Mouse (Mus musculus): ENCODE measurements around the gene Wwox. TPM values are rescaled to one million over a fixed set of nuclear protein-coding genes. Genes with fewer than 3 reads are reported as not detected.

The Wwox gene
- polyA plus RNA-seq, 1 experiment from 2014 or later, result 13.8 TPM

DNA sequence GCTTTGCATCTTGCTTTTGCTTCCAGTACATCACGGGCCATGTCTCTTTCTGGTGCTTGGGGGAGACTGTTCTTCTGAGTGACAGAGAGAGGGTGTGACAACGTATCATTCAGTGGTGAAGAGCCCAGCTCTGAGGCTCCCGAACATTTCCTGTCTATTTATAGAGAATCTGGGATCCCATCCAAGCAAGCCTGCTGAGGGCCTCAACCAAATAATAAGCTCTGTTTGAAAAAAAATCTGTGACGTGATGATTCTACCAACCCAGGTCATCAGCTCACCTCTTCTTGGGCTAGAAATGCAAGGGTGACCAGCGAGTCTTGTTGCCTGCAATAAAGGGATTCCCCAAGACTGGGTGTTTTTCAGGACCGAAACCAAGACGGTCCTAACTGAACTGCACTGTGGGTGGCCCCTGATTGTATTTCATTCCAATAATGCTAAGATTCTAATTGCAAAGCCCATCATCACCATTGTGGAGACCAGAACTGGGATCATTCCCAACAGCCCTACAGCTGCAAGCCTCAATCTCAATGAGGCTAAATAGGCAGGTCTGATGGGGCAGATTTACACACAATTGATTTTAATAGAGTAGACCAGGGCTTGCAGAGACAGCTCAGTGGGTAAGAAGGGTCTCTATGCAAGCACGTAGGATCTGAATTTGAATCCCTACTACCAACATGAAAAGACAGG, 936.0 kb downstream of the Wwox start:
- H3K9ac ChIP-seq (replicated peaks; ENCODE audit: low read depth, low read length), result no peak overlapping the region
- WGBS, result 50% methylated on average over 8 of the region's 8 CpGs
- H3K4me3 ChIP-seq (ENCODE audit: low read depth, low read length), result no peak overlapping the region
- H3K9me3 ChIP-seq (ENCODE audit: control insufficient read depth, low read length), result no peaks in the 10 kb centered on the region
- no peaks in the 10 kb centered on the region for H3K4me1 ChIP-seq (ENCODE audit: control insufficient read depth, insufficient read depth, low read length)
- no peak for ATAC-seq (ENCODE audit: low read depth)
- no peaks in the 10 kb centered on the region for H3K27me3 ChIP-seq (ENCODE audit: control insufficient read depth, insufficient read depth, low read length)
- no peak overlapping the region for H3K4me2 ChIP-seq (ENCODE audit: low read depth, low read length)
- H3K36me3 ChIP-seq (ENCODE audit: control insufficient read depth, insufficient read depth, low read length), result no peaks in the 10 kb centered on the region
- no peak overlapping the region for H3K27ac ChIP-seq (ENCODE audit: low read depth, low read length)

DNA sequence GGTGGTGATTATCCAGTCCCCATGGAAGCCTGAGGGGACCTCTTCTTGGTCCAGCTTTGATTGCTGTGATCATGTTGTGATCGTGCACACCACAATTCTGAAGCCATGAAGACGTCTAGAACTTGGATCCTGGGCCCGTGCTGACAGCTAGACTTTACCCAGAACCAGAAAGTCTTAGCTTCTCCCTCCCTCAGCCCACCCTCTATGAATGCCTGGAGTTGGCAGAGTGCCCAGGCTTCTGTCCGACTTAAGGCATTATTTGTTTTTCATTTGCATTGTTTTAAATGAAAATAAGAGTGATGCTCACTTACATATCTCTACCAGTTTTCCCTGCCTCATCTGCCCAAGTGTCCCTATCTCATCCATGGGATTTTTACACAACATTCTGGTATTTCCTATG, 937.9 kb downstream of the Wwox start:
- Histone ChIP-seq H3K9ac (replicated peaks; ENCODE audit: low read depth, low read length) (no peak overlapping the region), H3K9me3 (ENCODE audit: control insufficient read depth, low read length) (peaks cover 2% of the 10 kb centered on the region; the same call in 1 of the 2 replicates), H3K36me3 (ENCODE audit: control insufficient read depth, insufficient read depth, low read length) (no peaks in the 10 kb centered on the region), H3K27me3 (ENCODE audit: control insufficient read depth, insufficient read depth, low read length) (no peaks in the 10 kb centered on the region), H3K4me3 (ENCODE audit: low read depth, low read length) (no peak overlapping the region), H3K4me2 (ENCODE audit: low read depth, low read length) (no peak overlapping the region), H3K27ac (ENCODE audit: low read depth, low read length) (no peak overlapping the region), H3K4me1 (ENCODE audit: control insufficient read depth, insufficient read depth, low read length) (no peaks in the 10 kb centered on the region)
- 59% methylated on average over 4 of the region's 4 CpGs for WGBS
- no peak for ATAC-seq (ENCODE audit: low read depth)

DNA sequence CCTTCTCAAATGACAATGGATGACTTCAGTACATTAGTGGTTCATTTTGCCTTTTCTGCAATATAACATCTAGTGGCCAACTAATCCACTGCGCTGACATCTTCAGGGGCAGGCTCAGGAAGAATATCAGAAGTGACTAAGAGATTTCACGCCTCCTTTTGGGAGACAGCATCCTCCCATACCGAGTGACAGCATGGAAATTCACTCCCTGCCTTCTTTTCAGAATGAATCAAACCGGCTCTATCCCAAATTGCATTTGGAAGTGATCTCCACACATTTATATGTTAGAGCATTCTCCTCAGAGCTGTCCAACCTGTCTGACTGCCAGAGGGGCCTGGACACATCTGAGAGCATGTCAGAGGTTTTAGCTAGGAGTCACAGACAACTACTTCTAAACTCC, 940.6 kb downstream of the Wwox start:
- no peak overlapping the region for H3K9ac ChIP-seq (replicated peaks; ENCODE audit: low read depth, low read length)
- H3K36me3 ChIP-seq (ENCODE audit: control insufficient read depth, insufficient read depth, low read length), result no peaks in the 10 kb centered on the region
- no peak for ATAC-seq (ENCODE audit: low read depth)
- H3K4me3 ChIP-seq (ENCODE audit: low read depth, low read length), result no peak overlapping the region
- peaks cover 2% of the 10 kb centered on the region; the same call in 1 of the 2 replicates for H3K9me3 ChIP-seq (ENCODE audit: control insufficient read depth, low read length)
- no peak overlapping the region for H3K4me2 ChIP-seq (ENCODE audit: low read depth, low read length)
- 68% methylated on average over 4 of the region's 4 CpGs for WGBS
- no peaks in the 10 kb centered on the region for H3K27me3 ChIP-seq (ENCODE audit: control insufficient read depth, insufficient read depth, low read length)
- no peaks in the 10 kb centered on the region for H3K4me1 ChIP-seq (ENCODE audit: control insufficient read depth, insufficient read depth, low read length)
- H3K27ac ChIP-seq (ENCODE audit: low read depth, low read length), result no peak overlapping the region

DNA sequence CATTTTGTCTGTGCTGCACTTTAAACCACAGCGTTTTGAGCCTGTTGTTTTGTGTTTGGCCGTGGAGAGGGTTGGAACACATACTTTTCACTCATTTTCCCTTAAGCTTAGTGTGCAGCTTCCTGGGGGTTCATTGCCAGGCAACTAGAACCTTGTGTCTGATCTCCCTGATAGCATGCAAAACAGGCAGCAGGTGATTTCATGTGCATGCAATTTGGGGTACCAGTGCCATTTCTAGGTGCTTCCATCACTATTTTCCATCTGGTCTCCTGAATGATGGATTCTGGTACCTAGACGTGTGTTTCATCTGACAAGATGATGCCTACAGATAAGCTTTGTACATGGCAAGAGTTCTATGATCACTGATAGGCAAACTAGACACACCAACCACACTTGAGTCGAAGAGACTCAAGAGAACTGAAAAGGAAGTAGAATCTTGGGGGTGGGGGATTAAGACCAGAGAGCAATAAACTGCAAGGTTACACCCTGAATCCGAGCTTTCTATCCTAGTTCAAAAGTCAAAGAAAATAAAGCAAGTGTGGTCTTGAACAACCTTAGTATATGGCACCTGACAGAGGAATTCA, 951.6 kb downstream of the Wwox start:
- WGBS, result 91% methylated on average over 5 of the region's 5 CpGs
- H3K27ac ChIP-seq (ENCODE audit: low read depth, low read length), result no peak overlapping the region
- ATAC-seq (ENCODE audit: low read depth), result no peak
- no peaks in the 10 kb centered on the region for H3K27me3 ChIP-seq (ENCODE audit: control insufficient read depth, insufficient read depth, low read length)
- H3K4me3 ChIP-seq (ENCODE audit: low read depth, low read length), result no peak overlapping the region
- H3K36me3 ChIP-seq (ENCODE audit: control insufficient read depth, insufficient read depth, low read length), result no peaks in the 10 kb centered on the region
- no peaks in the 10 kb centered on the region for H3K9me3 ChIP-seq (ENCODE audit: control insufficient read depth, low read length)
- no peak overlapping the region for H3K9ac ChIP-seq (replicated peaks; ENCODE audit: low read depth, low read length)
- no peak overlapping the region for H3K4me2 ChIP-seq (ENCODE audit: low read depth, low read length)
- H3K4me1 ChIP-seq (ENCODE audit: control insufficient read depth, insufficient read depth, low read length), result no peaks in the 10 kb centered on the region

DNA sequence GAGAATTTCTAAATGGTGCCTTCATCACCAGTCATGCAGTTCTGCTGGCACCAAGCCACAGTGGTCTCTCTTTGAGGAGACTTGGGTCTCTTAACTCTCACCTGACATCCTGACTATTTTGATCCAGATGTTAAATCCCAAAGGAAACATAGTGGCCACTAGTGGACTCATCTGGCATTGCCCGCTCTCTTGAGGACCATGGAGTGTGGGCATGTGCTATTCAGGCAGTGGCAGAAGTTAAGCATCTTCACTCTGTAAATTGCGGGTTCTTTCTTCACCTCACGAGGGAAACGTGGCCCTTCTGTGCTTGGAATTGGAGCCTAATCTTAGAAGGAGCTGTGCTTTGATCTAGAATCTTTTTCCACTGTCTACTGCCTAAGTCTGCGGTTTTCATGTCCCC, 956.4 kb downstream of the Wwox start:
- Histone ChIP-seq H3K9ac (replicated peaks; ENCODE audit: low read depth, low read length) (no peak overlapping the region), H3K27me3 (ENCODE audit: control insufficient read depth, insufficient read depth, low read length) (no peaks in the 10 kb centered on the region), H3K4me3 (ENCODE audit: low read depth, low read length) (no peak overlapping the region), H3K27ac (ENCODE audit: low read depth, low read length) (no peak overlapping the region), H3K9me3 (ENCODE audit: control insufficient read depth, low read length) (no peaks in the 10 kb centered on the region), H3K4me2 (ENCODE audit: low read depth, low read length) (no peak overlapping the region), H3K36me3 (ENCODE audit: control insufficient read depth, insufficient read depth, low read length) (no peaks in the 10 kb centered on the region), H3K4me1 (ENCODE audit: control insufficient read depth, insufficient read depth, low read length) (no peaks in the 10 kb centered on the region)
- ATAC-seq (ENCODE audit: low read depth), result no peak
- 80% methylated on average over 5 of the region's 5 CpGs for WGBS

DNA sequence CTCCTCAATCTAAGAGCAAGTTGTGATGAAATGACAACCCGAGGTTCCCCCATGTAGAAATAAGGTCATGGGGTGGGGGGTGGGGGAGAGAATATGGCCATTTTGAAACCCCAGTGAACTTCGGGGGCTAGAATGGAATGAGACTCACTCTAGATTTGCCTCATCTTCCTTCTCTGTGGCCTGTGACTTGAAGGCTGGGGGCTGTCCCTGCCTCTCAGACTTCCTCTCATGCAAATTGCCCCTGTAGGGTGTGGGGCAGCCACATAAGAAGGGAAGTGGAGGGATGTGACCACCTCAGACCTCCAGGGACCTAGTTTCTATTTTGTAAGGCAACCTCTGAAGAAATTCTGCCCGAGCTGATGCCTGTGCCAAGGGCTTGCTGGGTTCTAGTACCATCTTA, 958.5 kb downstream of the Wwox start:
- Histone ChIP-seq H3K9ac (replicated peaks; ENCODE audit: low read depth, low read length) (no peak overlapping the region), H3K4me2 (ENCODE audit: low read depth, low read length) (no peak overlapping the region), H3K36me3 (ENCODE audit: control insufficient read depth, insufficient read depth, low read length) (no peaks in the 10 kb centered on the region), H3K4me3 (ENCODE audit: low read depth, low read length) (no peak overlapping the region), H3K27ac (ENCODE audit: low read depth, low read length) (no peak overlapping the region), H3K27me3 (ENCODE audit: control insufficient read depth, insufficient read depth, low read length) (no peaks in the 10 kb centered on the region), H3K9me3 (ENCODE audit: control insufficient read depth, low read length) (no peaks in the 10 kb centered on the region), H3K4me1 (ENCODE audit: control insufficient read depth, insufficient read depth, low read length) (no peaks in the 10 kb centered on the region)
- no peak for ATAC-seq (ENCODE audit: low read depth)
- 85% methylated on average over 3 of the region's 3 CpGs for WGBS

DNA sequence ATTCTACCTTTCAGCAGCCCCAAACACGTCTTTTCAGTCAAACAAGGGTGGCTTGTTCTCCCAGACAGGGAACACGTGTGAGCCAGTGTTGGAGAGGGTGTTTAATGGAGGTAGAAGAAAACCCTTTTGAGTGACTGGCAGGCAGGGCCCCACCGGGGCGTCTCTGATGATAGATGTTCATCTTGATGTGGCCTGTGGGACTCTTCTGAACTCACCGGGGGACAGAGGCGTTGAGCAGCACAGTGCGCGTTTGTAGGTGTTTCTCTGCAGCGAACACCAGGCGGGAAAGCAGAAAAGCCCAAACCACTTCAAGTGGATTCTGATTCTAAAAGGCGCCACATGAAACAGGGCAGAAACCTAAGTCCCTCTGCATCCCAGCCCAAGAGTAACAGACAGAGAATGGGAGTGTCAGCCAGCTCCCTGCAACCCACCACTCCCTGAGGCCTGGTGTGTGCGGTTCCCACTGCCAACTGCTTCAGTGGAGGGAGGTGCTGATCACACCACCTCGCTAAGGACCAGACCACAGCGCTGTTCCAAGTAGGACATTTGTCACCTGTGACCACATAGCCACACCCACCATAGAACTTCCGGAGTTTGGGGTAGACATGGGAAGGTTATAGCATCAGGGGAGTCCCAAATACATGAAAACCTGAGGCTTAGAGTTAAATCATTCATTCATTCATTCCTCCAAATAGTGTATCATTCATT, 960.7 kb downstream of the Wwox start:
- H3K9ac ChIP-seq (replicated peaks; ENCODE audit: low read depth, low read length), result no peak overlapping the region
- no peak overlapping the region for H3K4me3 ChIP-seq (ENCODE audit: low read depth, low read length)
- H3K9me3 ChIP-seq (ENCODE audit: control insufficient read depth, low read length), result no peaks in the 10 kb centered on the region
- H3K4me2 ChIP-seq (ENCODE audit: low read depth, low read length), result no peak overlapping the region
- no peak overlapping the region for H3K27ac ChIP-seq (ENCODE audit: low read depth, low read length)
- WGBS, result 69% methylated on average over 15 of the region's 15 CpGs
- H3K36me3 ChIP-seq (ENCODE audit: control insufficient read depth, insufficient read depth, low read length), result no peaks in the 10 kb centered on the region
- ATAC-seq (ENCODE audit: low read depth), result no peak
- no peaks in the 10 kb centered on the region for H3K4me1 ChIP-seq (ENCODE audit: control insufficient read depth, insufficient read depth, low read length)
- no peaks in the 10 kb centered on the region for H3K27me3 ChIP-seq (ENCODE audit: control insufficient read depth, insufficient read depth, low read length)

Other genes with a start within 250 kb of the Wwox start
- 38.9 and 42.1 TPM in 2 replicates for gene Vat1l, start 234.0 kb upstream of the Wwox start, polyA plus RNA-seq (2014; fragmentation: Nextera tagmentation; extraction: Ambion mirVana)
- gene Clec3a, start 21.6 kb upstream of the Wwox start, polyA plus RNA-seq (2014; fragmentation: Nextera tagmentation; extraction: Ambion mirVana), result not detected in 2 replicates

Data from neural tube, embryonic 14.5 days (tissue).